11 mouse cellular contexts compared by ENCODE assay signal in the genomic region with DNA sequence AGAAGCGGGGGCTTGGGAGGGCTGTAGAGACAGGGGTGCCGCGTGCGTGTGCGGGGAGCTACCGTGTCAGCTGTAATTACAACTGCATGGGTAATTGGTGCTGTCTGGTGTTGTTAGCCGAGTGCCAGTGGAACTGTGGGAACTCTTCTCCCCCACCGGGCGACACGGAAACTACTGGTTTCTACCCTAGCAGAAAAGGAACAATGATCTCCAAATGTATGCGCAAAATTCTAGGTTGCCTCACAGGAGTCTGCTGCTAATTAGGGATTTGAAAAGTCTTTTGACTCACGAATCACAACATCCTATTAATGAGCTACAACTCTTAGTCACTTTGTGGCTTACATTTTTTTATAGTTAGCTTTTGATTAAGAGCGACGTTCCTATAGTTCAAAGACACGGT.
"Had no signal": no experiment of that assay in that cellular context is flagged by ENCODE, and none has a peak within 500 bp of the region (broad histone marks: within the 10 kb centered on the region; RNA-seq: fewer than 3 reads in every experiment).

No protein-coding gene starts in this region.

- H3K9ac ChIP-seq: limb, embryonic 13.5 days; liver, embryonic 14.5 days; midbrain, embryonic 12.5 days; neural tube, embryonic 15.5 days had no signal

- H3K4me3 ChIP-seq: limb, embryonic 13.5 days; midbrain, embryonic 12.5 days; myocyte; neural tube, embryonic 15.5 days had no signal

- H3K4me2 ChIP-seq: limb, embryonic 13.5 days; midbrain, embryonic 12.5 days; neural tube, embryonic 15.5 days had no signal

- H3K27ac ChIP-seq: limb, embryonic 13.5 days; liver, embryonic 14.5 days; midbrain, embryonic 12.5 days; neural tube, embryonic 15.5 days had no signal

- DNase-seq: layer of hippocampus, adult 9-11 months; left cerebral cortex, postnatal 4 days; lung, adult 18-20 months; spleen, adult 18-20 months; thymus, adult 2 months; thymus, postnatal 36 days had no signal

- H3K4me1 ChIP-seq: limb, embryonic 13.5 days; midbrain, embryonic 12.5 days; neural tube, embryonic 15.5 days had no signal

- H3K27me3 ChIP-seq: limb, embryonic 13.5 days; midbrain, embryonic 12.5 days; neural tube, embryonic 15.5 days had no signal
